Mouse (Mus musculus) midbrain, postnatal 0 days (tissue): ENCODE results near the gene Zc3h15. TPM values are rescaled to one million over a fixed set of nuclear protein-coding genes. Genes with fewer than 3 reads are reported as not detected.

Experiments
- ATAC-seq: fragments of 200-750 bp; cut with Nextera tagmentation; 2 replicates; pipeline ENCODE4 v1.8.0; 2017; ENCODE audit warnings: moderate number of reproducible peaks, mild to moderate bottlenecking, moderate TSS enrichment, moderate library complexity; ENCODE audit not compliant: low FRiP score
- DNase-seq: peaks from one replicate; pipeline ENCODE4 v3.0.0-alpha.2; 2015; ENCODE audit warnings: low spot score
- H3K27ac ChIP-seq: fragments of 300-500 bp; sonication (generic); 2 replicates; pipeline ENCODE4 v1.5.1; 2014; ENCODE audit warnings: low read depth, mild to moderate bottlenecking, low read length, mixed read lengths
- H3K27me3 ChIP-seq: fragments of 300-500 bp; sonication (generic); 2 replicates; pipeline ENCODE4 v1.6.1; 2014; ENCODE audit warnings: low read length, control low read depth, mixed read lengths; ENCODE audit not compliant: insufficient read depth
- H3K36me3 ChIP-seq: fragments of 300-500 bp; sonication (generic); 2 replicates; pipeline ENCODE4 v1.6.1; 2014; ENCODE audit warnings: low read length, control low read depth, mixed read lengths; ENCODE audit not compliant: insufficient read depth
- H3K4me1 ChIP-seq: fragments of 300-500 bp; sonication (generic); 2 replicates; pipeline ENCODE4 v1.6.1; 2014; ENCODE audit warnings: mild to moderate bottlenecking, control low read depth, antibody characterized with exemption, low read length, mixed read lengths; ENCODE audit not compliant: insufficient read depth
- H3K4me2 ChIP-seq: fragments of 300-500 bp; sonication (generic); 2 replicates; pipeline ENCODE4 v1.6.1; 2014; ENCODE audit warnings: low read depth, mild to moderate bottlenecking, low read length, mixed read lengths; ENCODE audit not compliant: poor library complexity, severe bottlenecking
- H3K4me3 ChIP-seq: fragments of 300-500 bp; sonication (generic); 2 replicates; pipeline ENCODE4 v1.5.1; 2014; ENCODE audit warnings: low read depth, mild to moderate bottlenecking, low read length, moderate library complexity
- H3K9ac ChIP-seq: fragments of 300-500 bp; sonication (generic); replicated peaks from 2 replicates; pipeline ENCODE4 v1.6.1; 2014; ENCODE audit warnings: mild to moderate bottlenecking, low read length, moderate library complexity, mixed read lengths; ENCODE audit not compliant: poor library complexity, severe bottlenecking
- H3K9me3 ChIP-seq: fragments of 300-500 bp; sonication (generic); 2 replicates; pipeline ENCODE4 v1.6.1; 2016; ENCODE audit warnings: low read length, control low read depth
- CTCF ChIP-seq: IDR thresholded peaks from 2 replicates; pipeline ENCODE4 v1.5.1; 2016; ENCODE audit warnings: antibody characterized with exemption, mild to moderate bottlenecking
- WGBS: fragments of 180-500 bp; shearing (Covaris S2); extraction: QIAGEN DNeasy Blood & Tissue Kit; methylation state at CpG from one replicate; pipeline ENCODE4 v1.1.7; 2014; 5-methylcytosine and 5-hydroxymethylcytosine counted together
- polyA plus RNA-seq: library from polyadenylated mRNA; unstranded; fragments of >200 nt; fragmentation: Nextera tagmentation; extraction: Ambion mirVana; gene quantifications from 2 replicates; pipeline ENCODE4 v1.2.1, GENCODE M21; 2015
- total RNA-seq: library from RNA; depleted of rRNA; stranded (reverse); fragments of >200 nt; gene quantifications from 2 replicates; pipeline ENCODE4 v1.2.3, GENCODE M21; 2014

Zc3h15 gene
- total and polyA plus RNA-seq, 2 experiments from 2014 or later = 89.0 to 196 TPM

- H3K9me3 ChIP-seq = no peaks in the 10 kb centered on the region
- H3K9ac ChIP-seq = no peak overlapping the region
- no peak overlapping the region for H3K4me3 ChIP-seq
- H3K4me1 ChIP-seq = no peaks in the 10 kb centered on the region
- 90% methylated on average over 1 of the region's 1 CpGs for WGBS
- H3K27me3 ChIP-seq = no peaks in the 10 kb centered on the region
- no peak for DNase-seq
- no peak for TF ChIP-seq CTCF
- H3K27ac ChIP-seq = no peak overlapping the region
- no peak for ATAC-seq
- H3K36me3 ChIP-seq = 0 out of 2 replicates have a peak, but pooled peaks cover 2% of the 10 kb centered on the region
- no peak overlapping the region for H3K4me2 ChIP-seq
These were observed 23.8 kb downstream of the Zc3h15 start for GRCm38 (mm10) chr2:83668052-83668451.

DNA sequence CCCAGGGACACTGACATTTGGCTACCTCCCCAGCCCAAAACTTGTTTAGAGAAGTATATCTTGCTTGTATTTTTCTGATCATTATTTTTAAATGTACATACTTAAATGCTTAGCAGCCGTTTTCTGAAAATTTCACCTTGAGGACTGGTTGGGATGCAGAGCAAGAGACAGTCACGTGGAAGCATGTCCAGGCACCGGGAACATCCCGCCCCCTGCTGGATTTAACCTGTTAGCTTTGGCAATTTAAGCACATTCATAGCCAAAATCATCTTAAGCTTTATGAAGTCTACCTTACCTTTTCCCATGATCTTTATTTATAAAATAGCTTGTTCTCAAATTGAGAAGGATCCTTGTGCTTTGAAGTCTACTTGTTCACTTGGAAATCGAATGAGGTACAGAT lies 25.8 kb downstream of the Zc3h15 start:
- no peak overlapping the region for H3K4me2 ChIP-seq
- H3K9ac ChIP-seq = no peak overlapping the region
- H3K4me3 ChIP-seq = no peak overlapping the region
- TF ChIP-seq CTCF = peak; percentile 29
- no peaks in the 10 kb centered on the region for H3K9me3 ChIP-seq
- 85% methylated on average over 5 of the region's 5 CpGs for WGBS
- no peak overlapping the region for H3K27ac ChIP-seq
- ATAC-seq = no peak
- no peaks in the 10 kb centered on the region for H3K4me1 ChIP-seq
- H3K36me3 ChIP-seq = 0 out of 2 replicates have a peak, but pooled peaks cover 2% of the 10 kb centered on the region
- no peaks in the 10 kb centered on the region for H3K27me3 ChIP-seq
- no peak for DNase-seq

DNA sequence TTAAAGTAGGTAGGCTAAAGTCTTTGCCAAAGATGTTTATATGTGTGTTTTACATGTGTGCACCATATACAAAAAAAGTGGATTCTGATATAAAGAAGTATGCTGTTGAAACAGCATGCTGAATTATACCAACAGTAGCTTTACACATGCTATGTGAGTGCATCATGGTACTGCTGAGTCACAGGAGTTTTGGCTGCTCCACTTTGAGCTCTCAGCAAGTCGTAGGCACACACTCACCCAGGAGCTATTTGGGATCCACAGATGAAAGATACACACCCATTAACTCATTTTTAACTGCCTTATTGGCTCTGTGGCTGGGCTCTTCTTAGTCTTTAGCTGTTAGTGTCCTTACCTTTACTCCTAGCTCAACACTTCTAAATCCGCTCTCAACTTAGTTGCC lies 27.6 kb downstream of the Zc3h15 start:
- no peak for TF ChIP-seq CTCF

GRCm38 (mm10) chr2:83673067-83673466 lies 28.8 kb downstream of the Zc3h15 start:
- H3K27ac ChIP-seq = no peak overlapping the region
- no peak overlapping the region for H3K4me3 ChIP-seq
- 77% methylated on average over 7 of the region's 7 CpGs for WGBS
- no peak overlapping the region for H3K4me2 ChIP-seq
- no peaks in the 10 kb centered on the region for H3K9me3 ChIP-seq
- TF ChIP-seq CTCF = no peak
- ATAC-seq (no peak), DNase-seq (no peak)
- H3K36me3 ChIP-seq = no peaks in the 10 kb centered on the region
- no peaks in the 10 kb centered on the region for H3K27me3 ChIP-seq
- H3K9ac ChIP-seq = no peak overlapping the region
- H3K4me1 ChIP-seq = no peaks in the 10 kb centered on the region

More for the DNA sequence above, 27.6 kb downstream of the Zc3h15 start:
- no peak overlapping the region for H3K4me2 ChIP-seq
- DNase-seq (no peak), ATAC-seq (no peak)
- H3K9ac ChIP-seq = no peak overlapping the region
- H3K27ac ChIP-seq = no peak overlapping the region
- 99% methylated on average over 2 of the region's 2 CpGs for WGBS
- no peaks in the 10 kb centered on the region for H3K9me3 ChIP-seq
- H3K27me3 ChIP-seq = no peaks in the 10 kb centered on the region
- no peak overlapping the region for H3K4me3 ChIP-seq
- H3K36me3 ChIP-seq = 0 out of 2 replicates have a peak, but pooled peaks cover 2% of the 10 kb centered on the region
- no peaks in the 10 kb centered on the region for H3K4me1 ChIP-seq

DNA sequence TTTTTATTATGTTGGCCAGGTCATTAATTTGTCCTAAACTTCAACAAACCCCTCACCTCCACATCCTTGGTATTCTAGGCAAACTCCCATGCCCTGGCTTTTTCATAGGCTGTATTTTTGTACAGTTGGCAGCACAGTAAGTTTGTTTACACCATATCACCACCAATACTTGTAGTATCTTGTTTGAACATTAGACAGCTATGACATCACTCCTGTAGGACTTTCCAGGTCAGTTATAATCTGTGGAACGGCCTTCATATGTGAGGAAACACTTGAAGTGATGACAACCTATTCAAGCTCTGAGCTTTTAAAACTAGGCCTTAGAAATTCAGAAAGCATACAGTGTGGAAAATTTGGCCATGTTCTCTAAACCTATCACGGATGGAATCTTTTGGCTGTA lies 29.6 kb downstream of the Zc3h15 start:
- no peaks in the 10 kb centered on the region for H3K4me1 ChIP-seq
- H3K27ac ChIP-seq = no peak overlapping the region
- no peaks in the 10 kb centered on the region for H3K36me3 ChIP-seq
- DNase-seq (no peak), ATAC-seq (no peak)
- TF ChIP-seq CTCF = no peak
- H3K9me3 ChIP-seq = no peaks in the 10 kb centered on the region
- H3K27me3 ChIP-seq = no peaks in the 10 kb centered on the region
- no peak overlapping the region for H3K4me2 ChIP-seq
- no peak overlapping the region for H3K9ac ChIP-seq
- no peak overlapping the region for H3K4me3 ChIP-seq
- WGBS = 94% methylated on average over 2 of the region's 2 CpGs

- no peak overlapping the region for H3K9ac ChIP-seq
- TF ChIP-seq CTCF = no peak
- H3K27me3 ChIP-seq = no peaks in the 10 kb centered on the region
- H3K4me1 ChIP-seq = no peaks in the 10 kb centered on the region
- DNase-seq (no peak), ATAC-seq (no peak)
- 75% methylated on average over 7 of the region's 7 CpGs for WGBS
- no peaks in the 10 kb centered on the region for H3K9me3 ChIP-seq
- no peak overlapping the region for H3K4me2 ChIP-seq
- no peak overlapping the region for H3K27ac ChIP-seq
- no peaks in the 10 kb centered on the region for H3K36me3 ChIP-seq
- no peak overlapping the region for H3K4me3 ChIP-seq
These were observed 30.2 kb downstream of the Zc3h15 start for GRCm38 (mm10) chr2:83674421-83674820.
